Mouse (Mus musculus): ENCODE measurements around the gene Zbtb12.

DNA sequence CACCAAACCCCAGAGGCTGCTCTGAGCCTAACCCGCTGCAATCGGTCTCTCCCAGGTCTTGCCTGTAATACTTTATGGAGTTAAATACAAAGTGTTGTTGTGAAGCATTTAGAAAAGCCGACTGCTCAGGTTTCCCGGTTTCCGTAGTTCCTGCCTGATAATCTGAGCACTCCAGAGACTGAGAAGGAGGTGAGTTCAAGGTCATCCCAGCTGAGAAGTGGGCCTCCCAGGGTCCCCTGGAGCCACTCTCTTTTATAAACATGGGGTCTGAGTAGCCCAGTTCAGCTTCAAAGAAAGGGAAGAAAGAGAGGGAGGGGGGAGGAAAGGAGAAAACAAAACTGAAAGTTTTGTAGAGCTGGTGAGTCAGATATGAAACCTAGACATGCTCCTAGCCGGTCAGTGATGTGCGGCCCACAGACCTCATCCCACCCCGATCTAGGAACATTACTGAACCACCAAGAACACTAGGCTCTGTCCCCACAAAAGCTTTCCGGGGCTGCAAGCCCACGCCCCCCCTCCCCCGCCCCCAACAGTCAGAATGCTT lies at the start of gene Zbtb12:
- TF ChIP-seq CTCF (IDR thresholded peaks at IDR 0.05; ENCODE audit: control insufficient read depth, insufficient read depth, insufficient replicate concordance, low read depth, low read length) (no peak), POLR2A (IDR thresholded peaks at IDR 0.05; ENCODE audit: control insufficient read depth, low read depth, low read length) (no peak)

Data from testis, adult 2 months (tissue).